Mouse (Mus musculus) heart, postnatal 0 days (tissue): Measurements from ENCODE around the gene Pcbd2.

Source experiments
- CTCF ChIP-seq: IDR thresholded peaks from 2 replicates; pipeline ENCODE4 v1.5.1; 2016; ENCODE audit warnings: antibody characterized with exemption, control low read depth, low read depth
- EP300 ChIP-seq: IDR thresholded peaks from 2 replicates; pipeline ENCODE4 v1.6.1; 2016; ENCODE audit warnings: antibody characterized with exemption, low read depth

GRCm38 (mm10) chr13:55760576-55760975, 33.4 kb downstream of the Pcbd2 start:
- TF ChIP-seq CTCF: no peak
- TF ChIP-seq EP300: no peak
